Mouse (Mus musculus) intestine, embryonic 14.5 days (tissue): Measurements from ENCODE around the gene Clec12b. TPM values are rescaled to one million over a fixed set of nuclear protein-coding genes. Genes with fewer than 3 reads are reported as not detected.

Source experiments
- ATAC-seq: fragments of 200-750 bp; cut with Nextera tagmentation; replicated peaks from 2 replicates; pipeline ENCODE4 v1.8.0; 2017; ENCODE audit warnings: low read depth, moderate number of reproducible peaks, moderate TSS enrichment, moderate library complexity; ENCODE audit not compliant: low FRiP score, low TSS enrichment
- DNase-seq: peaks from one replicate; pipeline ENCODE4 v3.0.0-alpha.2; 2018; ENCODE audit warnings: low spot score
- H3K27ac ChIP-seq: fragments of 300-500 bp; sonication (generic); 2 replicates; pipeline ENCODE4 v1.5.1; 2014; ENCODE audit warnings: low read depth, mild to moderate bottlenecking, control low read depth
- H3K27me3 ChIP-seq: fragments of 300-500 bp; sonication (generic); replicated peaks from 2 replicates; pipeline ENCODE4 v1.6.1; 2014; ENCODE audit warnings: low read length, control low read depth; ENCODE audit not compliant: control insufficient read depth, insufficient read depth
- H3K36me3 ChIP-seq: fragments of 300-500 bp; sonication (generic); 2 replicates; pipeline ENCODE4 v1.6.1; 2014; ENCODE audit warnings: low read length, control low read depth; ENCODE audit not compliant: control insufficient read depth, insufficient read depth
- H3K4me1 ChIP-seq: fragments of 300-500 bp; sonication (generic); replicated peaks from 2 replicates; pipeline ENCODE4 v1.6.1; 2014; ENCODE audit warnings: low read length, control low read depth, mixed read lengths; ENCODE audit not compliant: control insufficient read depth, insufficient read depth
- H3K4me2 ChIP-seq: fragments of 300-500 bp; sonication (generic); 2 replicates; pipeline ENCODE4 v1.6.1; 2014; ENCODE audit warnings: low read length
- H3K4me3 ChIP-seq: fragments of 300-500 bp; sonication (generic); 2 replicates; pipeline ENCODE4 v1.5.1; 2014; ENCODE audit warnings: low read depth, low read length, control low read depth, mixed read lengths
- H3K9ac ChIP-seq: fragments of 300-500 bp; sonication (generic); 2 replicates; pipeline ENCODE4 v1.6.1; 2014; ENCODE audit warnings: mild to moderate bottlenecking, low read length
- H3K9me3 ChIP-seq: fragments of 300-500 bp; sonication (generic); 2 replicates; pipeline ENCODE4 v1.6.1; 2016; ENCODE audit warnings: low read length, control low read depth; ENCODE audit not compliant: control insufficient read depth
- WGBS: fragments of 180-500 bp; shearing (Covaris S2); extraction: QIAGEN DNeasy Blood & Tissue Kit; methylation state at CpG from one replicate; pipeline ENCODE4 v1.1.7; 2014; 5-methylcytosine and 5-hydroxymethylcytosine counted together
- polyA plus RNA-seq: library from polyadenylated mRNA; unstranded; fragments of >200 nt; fragmentation: Nextera tagmentation; extraction: Ambion mirVana; gene quantifications from 2 replicates; pipeline ENCODE4 v1.2.1, GENCODE M21; 2014

Gene Clec12b
- polyA plus RNA-seq, 1 experiment from 2014 or later, result not detected

DNA sequence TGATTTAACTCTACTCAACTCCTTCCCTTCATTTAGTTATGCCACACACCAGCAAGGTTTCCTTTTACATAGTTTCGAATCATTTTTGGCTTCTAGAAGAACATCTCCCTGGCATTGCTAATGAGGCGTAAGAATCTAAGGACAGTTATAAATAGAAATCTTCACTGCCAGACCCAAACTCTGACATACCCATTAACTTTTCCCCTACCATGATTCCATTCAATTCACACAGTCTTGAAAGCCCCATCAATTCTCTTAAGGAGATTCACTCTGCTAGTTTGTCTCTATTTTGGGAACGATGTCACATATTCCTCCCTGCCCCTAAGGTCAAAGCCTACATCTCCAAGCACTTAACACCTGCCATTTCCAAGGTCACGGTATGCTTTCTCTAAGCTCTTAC lies 674 bp downstream of the Clec12b start:
- peaks cover 7% of the 10 kb centered on the region; the same call in 1 of the 2 replicates for H3K4me1 ChIP-seq
- no peaks in the 10 kb centered on the region for H3K36me3 ChIP-seq
- no peak for DNase-seq
- H3K9me3 ChIP-seq, result no peaks in the 10 kb centered on the region
- ATAC-seq, result no peak
- H3K27me3 ChIP-seq, result no peaks in the 10 kb centered on the region
- no peak overlapping the region for H3K4me3 ChIP-seq
- 78% methylated on average over 4 of the region's 4 CpGs for WGBS
- H3K27ac ChIP-seq, result no peak overlapping the region
- H3K4me2 ChIP-seq, result no peak overlapping the region
- no peak overlapping the region for H3K9ac ChIP-seq

- Histone ChIP-seq H3K9me3 (no peaks in the 10 kb centered on the region), H3K27ac (no peak overlapping the region), H3K4me1 (peaks cover 7% of the 10 kb centered on the region; the same call in 1 of the 2 replicates), H3K4me2 (no peak overlapping the region), H3K36me3 (no peaks in the 10 kb centered on the region), H3K9ac (no peak overlapping the region), H3K27me3 (no peaks in the 10 kb centered on the region), H3K4me3 (no peak overlapping the region)
- DNase-seq (no peak), ATAC-seq (no peak)
- WGBS, result 59% methylated on average over 3 of the region's 3 CpGs
Measured at GRCm38 (mm10) chr6:129383466-129383865, 2.2 kb downstream of the Clec12b start.

DNA sequence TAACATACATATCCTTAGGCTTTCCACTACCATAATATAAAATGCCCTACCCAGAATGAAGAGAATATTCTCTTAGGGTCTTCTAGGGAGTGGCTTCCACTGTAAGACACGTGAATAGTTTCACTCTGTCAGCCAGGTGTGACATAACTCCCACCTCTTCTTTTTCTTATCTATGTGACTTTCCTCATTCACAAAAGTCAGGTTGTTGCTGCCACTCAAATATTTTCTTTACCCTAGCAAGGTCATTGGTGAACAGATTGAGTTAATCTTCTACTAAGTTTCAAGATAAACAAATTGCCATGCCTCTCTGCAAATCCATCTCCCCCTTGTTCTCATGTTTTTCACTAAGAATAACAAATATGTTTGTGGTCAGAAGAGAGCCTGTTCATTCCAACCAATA lies 3.9 kb downstream of the Clec12b start:
- DNase-seq (no peak), ATAC-seq (peak; percentile 60; the same call in 1 of the 2 replicates)
- 63% methylated on average over 1 of the region's 1 CpGs for WGBS
- no peak overlapping the region for H3K4me3 ChIP-seq
- no peaks in the 10 kb centered on the region for H3K9me3 ChIP-seq
- peaks cover 5% of the 10 kb centered on the region; the same call in 1 of the 2 replicates for H3K4me1 ChIP-seq
- H3K4me2 ChIP-seq, result no peak overlapping the region
- H3K27me3 ChIP-seq, result no peaks in the 10 kb centered on the region
- no peak overlapping the region for H3K27ac ChIP-seq
- H3K36me3 ChIP-seq, result no peaks in the 10 kb centered on the region
- H3K9ac ChIP-seq, result no peak overlapping the region

DNA sequence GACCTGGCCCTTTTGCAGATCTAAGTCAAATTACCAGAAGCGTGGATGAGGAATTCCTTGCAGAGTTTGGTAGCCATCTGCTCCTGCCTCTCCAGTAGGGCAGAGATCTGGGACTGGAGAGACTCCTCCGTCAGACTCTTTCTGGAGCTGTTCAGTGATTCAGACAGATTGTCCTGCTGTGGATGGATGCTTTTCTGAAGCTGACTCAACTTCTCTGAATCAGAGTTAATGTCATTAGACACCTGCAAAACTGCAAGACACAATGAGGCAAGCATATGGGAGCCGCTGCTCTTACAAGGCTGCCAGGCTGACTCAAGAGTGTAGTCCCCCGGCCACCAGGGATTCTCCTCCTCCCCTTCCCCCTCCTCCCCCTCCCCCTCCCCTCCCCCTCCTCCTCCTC lies 5.2 kb downstream of the Clec12b start:
- Histone ChIP-seq H3K4me2 (no peak overlapping the region), H3K9ac (no peak overlapping the region), H3K9me3 (no peaks in the 10 kb centered on the region), H3K4me1 (peaks cover 4% of the 10 kb centered on the region; the same call in 1 of the 2 replicates), H3K27me3 (no peaks in the 10 kb centered on the region), H3K36me3 (no peaks in the 10 kb centered on the region), H3K27ac (no peak overlapping the region), H3K4me3 (no peak overlapping the region)
- DNase-seq, result no peak
- 65% methylated on average over 4 of the region's 4 CpGs for WGBS
- ATAC-seq, result no peak

DNA sequence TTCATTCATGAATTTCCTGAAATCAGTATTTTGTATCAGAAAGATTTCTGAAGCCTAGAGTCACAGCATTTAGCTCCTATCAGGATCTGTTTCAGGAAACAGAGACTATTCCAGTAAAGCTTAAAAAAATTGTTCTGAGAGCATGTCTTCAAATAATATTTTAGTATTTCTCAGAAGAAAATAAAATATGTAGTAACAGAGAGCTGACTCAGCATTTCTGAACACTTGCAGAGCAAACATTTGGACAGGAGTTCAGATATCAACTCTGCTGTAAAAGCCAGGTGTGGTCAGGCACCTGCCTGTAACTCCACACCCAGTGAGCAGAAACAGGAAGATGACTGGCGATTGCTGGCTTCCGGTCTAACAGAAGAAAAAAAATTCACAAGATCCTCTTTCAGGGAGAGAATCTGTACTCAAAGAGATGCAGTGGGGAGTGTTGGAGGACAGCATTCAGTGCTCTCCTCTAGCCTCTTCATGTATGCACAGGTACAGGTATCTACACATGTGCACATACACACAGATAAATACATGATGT lies 10.7 kb downstream of the Clec12b start:
- Histone ChIP-seq H3K4me1 (no peaks in the 10 kb centered on the region), H3K9ac (no peak overlapping the region), H3K9me3 (no peaks in the 10 kb centered on the region), H3K27me3 (no peaks in the 10 kb centered on the region), H3K27ac (no peak overlapping the region), H3K4me2 (no peak overlapping the region), H3K4me3 (no peak overlapping the region), H3K36me3 (no peaks in the 10 kb centered on the region)
- no peak for DNase-seq
- whole genome bisulfite sequencing, result 67% methylated on average over 2 of the region's 2 CpGs
- no peak for ATAC-seq

DNA sequence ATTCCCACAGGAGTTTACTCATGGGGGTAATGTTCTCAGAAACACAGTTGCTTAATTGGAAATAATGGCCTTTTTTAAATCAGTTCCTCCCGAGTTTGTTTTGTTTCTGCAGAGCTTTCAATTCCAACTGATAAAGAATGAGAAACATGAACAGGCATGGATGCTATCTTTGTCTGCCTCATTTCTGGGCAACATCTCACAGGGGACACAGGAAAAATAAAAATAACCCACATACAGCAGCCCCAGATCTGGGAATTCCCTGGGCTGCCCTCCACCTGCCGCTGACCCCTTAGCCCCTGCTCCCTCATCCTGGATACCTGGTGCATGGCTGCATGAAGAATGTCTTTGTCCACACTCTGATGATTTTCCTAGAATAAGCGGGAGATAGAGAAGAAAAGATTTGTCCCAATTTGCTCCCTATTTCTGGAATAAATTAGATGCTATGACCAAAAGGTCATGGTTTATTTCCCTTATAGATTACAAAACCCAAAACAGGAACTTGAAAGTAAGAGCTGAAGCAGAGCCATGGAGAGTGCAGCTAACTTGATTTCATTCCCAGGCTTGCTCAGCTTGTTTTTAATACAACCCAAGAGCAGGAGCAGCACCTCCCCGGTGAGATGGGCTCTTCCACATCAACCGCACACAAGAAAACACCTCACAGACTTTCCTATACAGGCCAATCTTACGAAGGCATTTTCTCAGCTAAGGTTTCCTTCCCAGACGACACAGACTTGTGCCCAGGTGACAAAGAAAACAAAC lies 16.1 kb downstream of the Clec12b start:
- Histone ChIP-seq H3K27ac (no peak overlapping the region), H3K4me2 (no peak overlapping the region), H3K4me1 (no peaks in the 10 kb centered on the region), H3K9ac (no peak overlapping the region), H3K9me3 (no peaks in the 10 kb centered on the region), H3K4me3 (no peak overlapping the region), H3K36me3 (no peaks in the 10 kb centered on the region), H3K27me3 (no peaks in the 10 kb centered on the region)
- ATAC-seq (no peak), DNase-seq (no peak)
- WGBS, result 74% methylated on average over 7 of the region's 7 CpGs

- 20% methylated on average over 6 of the region's 6 CpGs for WGBS
- ATAC-seq (peak; percentile 23; the same call in 1 of the 2 replicates), DNase-seq (no peak)
- Histone ChIP-seq H3K27me3 (no peaks in the 10 kb centered on the region), H3K4me1 (no peaks in the 10 kb centered on the region), H3K9me3 (no peaks in the 10 kb centered on the region), H3K36me3 (no peaks in the 10 kb centered on the region), H3K4me2 (no peak overlapping the region), H3K4me3 (no peak overlapping the region), H3K27ac (no peak overlapping the region), H3K9ac (no peak overlapping the region)
Measured at GRCm38 (mm10) chr6:129365959-129366359, 19.7 kb downstream of the Clec12b start.

DNA sequence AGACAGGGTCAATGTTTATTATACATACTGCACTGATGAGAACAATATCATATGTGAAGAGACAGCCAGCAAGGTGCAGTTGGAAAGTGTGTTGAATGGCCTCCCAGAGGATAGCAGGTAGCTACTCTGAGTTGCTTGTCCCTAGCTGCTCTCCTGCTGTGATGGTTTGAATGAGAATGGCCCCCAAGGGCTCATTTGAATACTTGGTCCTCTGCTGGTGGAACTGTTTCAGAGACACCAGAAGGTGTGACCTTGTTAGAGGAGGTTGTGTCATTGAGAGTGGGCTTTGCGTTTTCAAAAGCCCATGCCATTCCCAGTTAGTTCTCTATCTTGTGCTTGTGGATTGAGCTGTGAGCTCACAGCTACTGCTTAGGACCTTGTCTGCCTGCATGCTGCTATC lies 21.7 kb downstream of the Clec12b start:
- H3K9me3 ChIP-seq, result no peaks in the 10 kb centered on the region
- H3K27me3 ChIP-seq, result no peaks in the 10 kb centered on the region
- no peak overlapping the region for H3K4me3 ChIP-seq
- 32% methylated on average over 1 of the region's 1 CpGs for WGBS
- H3K4me2 ChIP-seq, result no peak overlapping the region
- DNase-seq (no peak), ATAC-seq (no peak)
- no peak overlapping the region for H3K27ac ChIP-seq
- no peaks in the 10 kb centered on the region for H3K36me3 ChIP-seq
- no peak overlapping the region for H3K9ac ChIP-seq
- H3K4me1 ChIP-seq, result no peaks in the 10 kb centered on the region

DNA sequence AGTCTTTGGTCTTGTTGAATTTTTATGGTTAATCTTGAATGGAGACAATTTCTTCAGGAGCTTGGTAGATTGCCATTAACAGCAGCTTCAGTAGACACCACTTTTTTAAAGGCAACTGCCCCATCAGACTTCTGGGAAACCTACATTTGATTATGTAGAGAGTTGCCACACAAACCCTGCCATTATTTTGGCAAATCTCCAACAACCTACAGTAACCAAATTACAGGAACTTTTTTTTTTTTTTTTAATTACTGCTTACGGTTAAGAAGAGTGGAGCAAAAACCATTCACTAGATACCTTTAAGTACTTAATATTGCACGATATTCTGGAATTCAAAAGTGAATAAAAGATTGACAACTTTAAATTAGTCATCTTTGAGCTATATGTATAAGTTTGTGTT lies 26.2 kb downstream of the Clec12b start:
- no peaks in the 10 kb centered on the region for H3K27me3 ChIP-seq
- H3K9ac ChIP-seq, result no peak overlapping the region
- H3K36me3 ChIP-seq, result no peaks in the 10 kb centered on the region
- H3K4me1 ChIP-seq, result no peaks in the 10 kb centered on the region
- no peaks in the 10 kb centered on the region for H3K9me3 ChIP-seq
- H3K27ac ChIP-seq, result no peak overlapping the region
- 98% methylated on average over 2 of the region's 2 CpGs for WGBS
- H3K4me2 ChIP-seq, result no peak overlapping the region
- no peak for ATAC-seq
- no peak for DNase-seq
- no peak overlapping the region for H3K4me3 ChIP-seq
